Mouse (Mus musculus) CH12F3 (cell line): ENCODE results near the gene Habp4.

Source experiments
- in situ Hi-C: fragments of 300-500 bp; cut with MboI; formaldehyde crosslinking; loops from 2 replicates; pipeline ENCODE4 v1.14.3; 2020; ENCODE audit warnings: low sequenced_read_pairs

Gene Habp4

DNA sequence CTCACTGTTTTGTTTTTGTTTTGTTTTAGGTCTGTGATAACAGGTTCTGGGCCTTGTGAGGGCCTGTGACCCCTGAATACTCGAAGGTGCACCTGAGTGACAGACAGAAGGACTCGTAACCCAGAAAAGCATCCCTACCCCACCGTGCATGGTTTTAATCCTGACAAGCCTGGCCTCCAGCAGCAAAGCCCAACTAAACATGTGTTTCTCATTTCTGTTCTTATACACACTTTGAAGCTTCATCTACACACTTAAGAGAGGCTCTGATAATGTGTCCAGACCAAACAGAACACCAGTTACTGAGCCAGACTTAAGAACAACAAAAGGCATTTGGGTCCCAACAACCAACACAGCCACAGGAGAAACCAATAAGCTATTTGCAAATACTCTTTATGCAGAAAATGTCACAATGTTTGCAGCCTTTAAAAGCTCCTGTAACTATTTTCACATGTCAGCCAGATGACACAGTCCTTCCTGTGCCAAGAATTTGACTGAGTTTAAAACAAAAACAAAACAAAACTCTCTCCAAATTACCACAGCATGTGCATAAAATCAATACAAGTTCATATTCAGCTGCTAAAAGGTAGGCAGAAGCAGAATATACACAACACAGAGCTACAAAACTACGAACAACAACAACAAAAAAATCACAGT, 73.6 kb downstream of the Habp4 start:
- in situ Hi-C loops: no loop called here

DNA sequence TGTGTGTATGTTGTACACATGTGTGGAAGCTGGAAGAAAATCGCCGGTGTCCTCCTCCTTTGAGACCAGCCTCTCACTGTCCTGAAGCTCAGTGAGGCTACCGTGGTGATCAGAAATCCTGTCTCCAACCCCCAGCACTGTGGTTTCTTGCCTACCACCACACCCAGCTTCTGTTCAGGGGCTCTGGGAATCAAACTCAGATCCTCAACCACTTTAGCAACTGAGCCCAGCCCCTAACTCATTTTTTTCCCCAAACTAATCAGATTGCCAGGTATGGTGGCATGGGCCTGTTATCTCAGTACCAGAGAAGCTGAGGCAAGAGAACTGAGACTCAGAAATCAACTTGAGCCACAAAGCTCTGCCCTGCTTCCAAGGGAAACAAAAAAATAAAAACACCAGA, 74.2 kb downstream of the Habp4 start:
- in situ Hi-C loops: no loop called here
